Mouse (Mus musculus) frontal cortex, postnatal 10 days (tissue): ENCODE data around the gene Antxr1.

Experiments
- DNase-seq, 2 experiments: peaks; one replicate each; pipeline ENCODE4 v3.0.0; 2022; ENCODE audit warnings: low spot score in 2 of 2, mixed read lengths in 1 of 2

Gene Antxr1

DNA sequence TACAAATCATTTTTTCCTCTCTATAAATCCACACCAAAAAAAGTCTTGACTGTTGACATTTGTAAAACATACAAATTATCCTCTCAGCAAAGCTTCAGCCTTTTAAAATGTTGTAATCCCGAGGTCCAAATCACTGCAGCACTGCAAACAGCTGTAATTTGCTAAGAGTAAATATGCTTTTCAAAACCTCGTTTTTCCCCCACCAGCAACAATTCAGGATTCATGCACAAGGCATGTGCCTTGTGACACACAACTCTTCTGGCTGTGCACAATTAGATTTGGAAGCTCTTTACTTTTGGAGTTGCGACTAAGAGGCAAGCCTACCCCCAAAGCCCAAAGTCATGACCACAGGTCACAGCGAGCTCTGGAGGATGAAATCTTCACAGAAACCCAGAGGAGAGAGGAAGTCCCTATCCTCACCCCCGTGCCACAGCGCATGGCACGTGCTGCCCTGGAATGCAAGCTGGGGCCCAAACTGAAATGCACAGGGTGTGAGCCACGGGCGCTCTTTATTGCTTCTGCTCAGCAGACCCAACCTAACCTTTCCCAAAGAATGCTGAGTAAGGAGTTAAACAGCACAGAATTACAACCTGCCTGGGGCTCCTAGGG, 87.3 kb downstream of the Antxr1 start:
- DNase-seq, result no peak

DNA sequence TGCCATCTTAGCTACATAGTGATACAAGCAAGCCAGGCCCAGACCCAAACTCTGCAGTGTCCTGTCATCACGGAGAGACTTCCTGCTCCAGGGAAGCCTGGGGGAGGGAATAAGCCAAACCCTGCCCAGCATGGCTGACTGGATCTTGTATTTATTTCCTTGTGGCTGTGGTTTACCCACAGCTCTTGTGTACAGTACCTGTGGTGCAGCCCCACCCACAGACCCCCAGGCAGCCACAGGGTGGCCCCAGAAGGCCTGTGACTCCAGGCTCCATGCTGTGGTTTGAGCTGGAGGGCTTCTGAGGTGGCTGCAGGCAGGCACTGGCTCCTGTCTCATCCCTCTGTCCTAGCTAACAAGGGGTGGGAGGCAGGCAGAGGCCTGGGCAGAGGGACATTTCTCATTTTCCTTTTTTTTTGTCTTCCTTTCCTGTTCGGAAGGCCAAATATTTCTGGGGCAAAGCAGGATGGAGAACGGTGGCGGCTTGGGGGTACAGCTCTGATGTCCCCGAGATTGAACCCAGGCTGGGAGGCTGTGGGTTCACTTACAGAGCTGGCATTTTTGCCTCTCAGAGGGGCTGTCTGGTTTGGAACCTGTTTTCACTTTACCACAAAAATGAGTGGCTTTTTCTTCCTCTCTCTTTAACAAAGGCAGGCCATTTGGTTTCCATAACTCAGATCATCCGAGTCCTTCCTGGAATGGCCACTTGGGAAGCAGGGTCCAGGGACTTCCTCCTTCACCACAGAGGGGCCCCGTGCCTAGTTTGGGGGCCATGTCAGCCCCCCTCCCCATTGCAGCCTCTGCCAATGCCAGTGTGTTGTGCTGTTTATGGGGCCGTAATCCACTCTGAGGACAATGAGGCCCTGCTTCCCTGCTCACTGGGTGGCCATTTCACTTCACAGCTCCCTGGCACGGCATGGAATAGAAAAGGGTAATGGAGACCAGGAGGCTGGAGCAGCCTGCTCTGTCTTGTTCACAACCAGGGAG, 91.2 kb downstream of the Antxr1 start:
- DNase-seq, result no peak

DNA sequence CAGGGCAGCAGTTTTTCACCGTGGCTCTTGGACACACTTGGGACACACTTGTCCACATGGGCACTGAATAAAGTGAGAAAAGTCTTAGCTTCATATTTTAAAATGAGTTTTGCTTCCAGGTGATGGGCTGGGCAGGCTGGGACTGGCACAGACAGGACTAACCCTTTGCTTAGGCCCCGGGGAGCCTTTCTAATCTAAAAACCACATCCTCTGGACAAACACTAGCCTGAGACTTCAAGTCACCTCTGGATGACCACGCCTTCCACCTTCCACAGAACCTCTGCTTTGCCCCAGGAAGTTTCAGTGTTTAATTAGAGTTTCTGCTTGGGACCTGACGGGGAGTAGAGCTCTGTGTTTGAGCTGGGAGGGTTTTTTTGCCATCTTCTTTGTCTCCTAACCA, 98.4 kb downstream of the Antxr1 start:
- no peak for DNase-seq

DNA sequence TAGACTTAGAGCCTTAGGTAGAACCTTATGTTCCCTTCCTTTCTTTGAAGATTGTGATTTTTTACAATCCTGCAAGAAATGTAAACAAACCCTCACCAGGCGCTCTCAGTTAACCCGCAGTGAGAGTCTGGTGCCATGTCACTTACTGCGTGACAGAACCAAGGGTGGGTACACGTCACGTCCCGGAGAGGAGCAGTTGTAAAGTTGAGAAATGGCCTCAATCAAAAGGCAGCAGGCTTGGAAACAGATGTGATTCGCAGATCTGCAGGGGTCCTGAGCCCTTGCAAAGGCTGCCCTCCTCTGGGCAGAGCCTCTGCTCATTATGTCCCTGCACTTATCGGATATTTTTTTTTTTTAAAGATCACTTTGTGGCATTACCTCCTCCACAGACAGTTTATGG, 99.6 kb downstream of the Antxr1 start:
- no peak for DNase-seq

DNA sequence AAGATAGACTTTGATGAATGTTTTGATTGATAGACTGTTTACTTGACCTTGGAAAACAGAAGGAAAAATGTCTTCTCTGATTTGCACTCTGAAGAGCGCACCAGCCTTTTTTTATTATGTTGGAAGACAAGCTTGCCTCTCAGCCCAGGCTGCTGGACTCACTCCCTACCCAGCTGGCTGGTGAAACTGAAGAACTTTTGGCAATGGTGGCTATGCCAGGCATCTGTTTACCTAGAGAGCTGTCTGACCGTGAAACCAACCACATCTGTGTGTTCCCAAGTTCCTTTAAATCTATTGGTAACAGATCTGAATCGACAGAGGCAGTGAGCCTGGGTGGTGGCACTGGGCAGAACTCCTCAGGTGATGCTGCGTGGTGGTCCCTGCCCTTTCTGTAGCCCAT, 102.5 kb downstream of the Antxr1 start:
- DNase-seq, result no peak

DNA sequence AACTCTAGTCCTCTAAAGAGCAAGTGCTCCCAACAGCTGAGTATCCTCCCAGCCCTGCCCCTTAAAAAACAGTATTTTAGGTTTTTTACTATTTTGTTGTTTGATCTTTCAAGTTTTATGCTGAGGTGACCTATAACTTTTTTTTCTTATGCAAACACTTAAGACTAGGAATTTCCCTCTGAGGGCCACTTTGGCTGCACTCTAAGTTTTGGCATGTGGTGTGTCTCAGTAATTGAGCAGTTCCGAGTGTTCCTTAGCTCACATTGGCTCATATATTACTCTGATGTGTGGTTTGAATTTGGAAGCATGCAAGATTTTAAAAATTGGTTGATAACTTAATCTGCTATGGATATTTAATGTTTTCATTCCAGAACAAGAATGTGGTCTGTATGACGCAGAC, 105.6 kb downstream of the Antxr1 start:
- no peak for DNase-seq

DNA sequence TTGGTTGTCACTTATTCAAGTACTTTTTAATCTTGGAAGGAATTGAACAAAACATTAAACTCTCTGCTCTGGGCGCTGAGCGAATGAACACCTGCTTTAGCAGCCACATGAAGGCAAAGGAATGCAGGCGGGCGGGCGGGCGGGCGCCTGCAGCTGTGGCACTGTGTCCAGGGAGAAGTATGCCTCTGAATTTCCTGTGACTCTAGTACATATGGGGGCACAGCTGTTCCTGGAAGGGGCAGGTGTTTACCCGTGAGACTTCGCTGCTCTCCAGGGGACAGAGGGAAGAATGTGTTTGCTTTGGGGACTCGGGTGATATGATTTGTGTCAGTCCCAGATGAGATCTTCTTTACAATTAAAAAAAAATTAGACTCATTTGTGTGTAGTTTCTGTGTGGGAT, 107.7 kb downstream of the Antxr1 start:
- DNase-seq, result no peak

DNA sequence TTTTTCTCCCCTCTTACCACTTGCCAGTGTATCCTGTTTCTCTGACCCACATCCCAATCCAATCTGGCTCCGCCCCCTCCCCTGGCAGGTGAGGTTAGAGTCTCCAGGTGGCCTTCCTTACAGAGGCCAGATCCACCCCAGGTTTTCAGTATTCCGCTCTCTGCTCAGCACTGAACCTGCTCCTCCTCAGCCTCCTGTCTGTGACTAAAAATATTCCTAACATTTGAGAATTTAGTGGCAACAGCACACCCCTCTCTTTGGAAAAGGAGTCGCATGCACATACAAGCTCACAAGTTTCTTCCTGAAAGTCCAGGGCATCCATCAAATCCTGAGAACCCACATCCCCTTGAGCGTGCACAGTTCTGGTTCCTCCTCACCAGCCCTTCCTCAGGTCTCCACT, 109.3 kb downstream of the Antxr1 start:
- DNase-seq, result no peak

DNA sequence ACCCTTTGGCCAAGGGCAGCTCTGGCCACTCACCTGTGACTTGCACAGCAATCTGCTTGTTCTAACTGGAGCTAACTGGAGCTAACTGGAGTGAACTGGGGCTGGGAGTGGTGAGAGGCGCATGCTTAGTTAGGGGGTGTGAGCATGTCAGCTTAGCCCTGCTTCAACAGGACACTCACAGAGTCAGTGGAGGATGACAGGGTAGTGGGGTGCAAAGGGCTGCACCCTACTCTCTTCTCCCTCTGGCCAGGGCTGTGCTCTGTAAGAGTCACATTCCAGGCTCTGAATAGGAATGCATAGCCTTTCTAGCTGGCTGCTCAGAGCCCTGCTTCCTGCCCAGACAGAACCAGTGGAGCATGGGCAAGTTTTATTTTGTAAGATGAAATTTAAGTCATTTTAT, 110.3 kb downstream of the Antxr1 start:
- no peak for DNase-seq

DNA sequence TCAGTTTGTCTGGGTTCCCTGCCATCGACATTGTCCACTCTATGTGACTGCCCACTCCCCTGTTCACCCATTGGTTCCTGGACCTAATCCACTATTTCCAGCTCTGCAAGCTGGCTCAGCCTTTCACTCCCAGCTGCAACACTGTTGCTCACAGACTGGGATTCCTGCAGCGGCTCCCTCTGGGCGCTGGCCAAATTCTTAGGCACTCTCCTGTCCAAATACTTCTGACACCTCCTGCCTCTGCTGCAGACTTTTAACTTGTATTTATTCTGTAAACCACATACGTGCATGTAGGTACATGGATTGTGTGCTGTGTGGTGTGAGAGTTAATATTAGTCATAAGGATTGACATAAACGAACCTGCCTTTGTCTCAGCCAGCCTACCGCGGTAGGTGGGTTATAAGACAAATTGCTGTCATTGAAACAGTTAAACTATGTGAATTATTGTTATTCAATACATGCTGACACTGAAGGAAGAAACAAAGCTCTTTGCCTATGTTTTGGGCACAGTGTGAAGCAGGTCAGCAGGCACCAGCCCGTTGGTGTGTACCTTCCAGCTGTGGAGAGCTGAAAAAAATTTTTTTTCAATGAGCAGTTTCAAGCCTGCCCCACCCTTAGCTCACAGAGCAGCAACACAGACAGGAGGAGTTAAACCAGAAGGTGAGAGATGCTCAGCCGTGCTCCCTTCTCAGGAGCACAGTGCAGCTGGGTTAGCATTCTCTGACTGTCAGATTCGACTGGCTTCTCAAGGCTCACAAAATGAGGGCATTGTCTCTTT, 112.6 kb downstream of the Antxr1 start:
- DNase-seq, result no peak

DNA sequence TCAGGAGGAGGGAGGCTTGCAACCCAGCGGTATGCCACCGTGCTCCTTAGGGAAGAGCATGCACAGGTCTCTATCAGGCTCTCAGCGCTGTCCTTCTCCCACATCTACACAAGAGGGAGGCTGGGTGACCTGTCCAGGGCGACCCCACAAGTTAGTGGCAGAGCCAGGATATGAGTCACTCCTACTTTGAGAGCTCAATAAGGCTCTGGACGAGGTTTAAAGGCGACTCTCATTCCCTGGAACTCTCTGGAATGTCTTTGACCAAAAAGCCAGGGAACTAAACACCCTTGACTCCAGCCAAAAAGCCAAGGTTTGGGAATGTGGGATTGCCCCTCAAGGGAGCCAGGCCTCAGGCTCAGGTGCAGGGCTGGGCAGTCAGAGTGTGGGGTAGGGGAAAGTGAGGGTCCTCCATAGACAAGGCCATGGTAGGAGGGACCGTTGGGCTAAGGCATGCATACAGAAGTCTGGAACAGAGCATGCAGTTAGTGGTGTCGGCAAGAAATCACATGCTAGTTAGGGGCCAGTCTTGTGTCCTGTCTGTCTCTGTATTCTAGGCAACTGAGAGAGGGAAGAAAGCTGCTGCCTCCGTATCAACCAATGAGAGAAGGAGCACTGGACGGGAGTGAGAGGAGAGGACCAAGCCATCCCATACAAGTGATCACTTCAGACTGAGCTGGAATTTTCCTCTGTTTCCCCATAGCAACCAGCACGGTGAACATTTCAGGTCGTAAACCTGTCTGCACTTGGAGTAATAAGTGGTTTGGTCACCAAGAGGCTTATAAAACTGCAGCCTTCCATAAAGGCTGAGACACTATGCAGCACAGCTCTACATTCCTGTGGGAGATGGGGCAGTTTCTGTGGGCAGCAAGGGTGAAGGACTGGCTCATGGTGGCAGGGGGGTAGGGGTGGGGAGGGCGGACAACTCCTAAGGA, 116.3 kb downstream of the Antxr1 start:
- DNase-seq, result no peak

DNA sequence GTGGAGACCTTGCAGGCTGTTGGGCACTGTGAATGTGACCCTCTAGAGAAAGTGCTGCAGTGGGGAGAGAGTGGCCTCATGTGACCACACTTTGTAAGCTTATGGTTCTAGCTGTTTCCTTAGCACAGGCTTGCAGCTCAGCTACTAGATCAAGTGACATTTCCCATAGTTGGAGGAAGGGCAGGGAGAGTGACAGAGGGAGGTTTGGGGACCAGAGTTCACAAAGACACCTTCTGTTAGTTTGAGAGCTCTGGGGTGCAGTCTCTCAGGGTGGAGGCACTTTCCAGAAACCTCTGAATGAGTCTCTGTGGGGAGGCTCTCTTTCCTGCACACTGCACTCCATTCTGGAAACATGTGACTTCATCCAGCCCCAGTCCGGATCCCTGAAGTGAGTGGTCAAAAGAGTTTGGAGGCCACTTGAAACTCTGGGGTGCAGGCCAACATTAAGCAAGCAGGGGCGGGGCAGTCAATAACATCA, 119.5 kb downstream of the Antxr1 start:
- no peak for DNase-seq

DNA sequence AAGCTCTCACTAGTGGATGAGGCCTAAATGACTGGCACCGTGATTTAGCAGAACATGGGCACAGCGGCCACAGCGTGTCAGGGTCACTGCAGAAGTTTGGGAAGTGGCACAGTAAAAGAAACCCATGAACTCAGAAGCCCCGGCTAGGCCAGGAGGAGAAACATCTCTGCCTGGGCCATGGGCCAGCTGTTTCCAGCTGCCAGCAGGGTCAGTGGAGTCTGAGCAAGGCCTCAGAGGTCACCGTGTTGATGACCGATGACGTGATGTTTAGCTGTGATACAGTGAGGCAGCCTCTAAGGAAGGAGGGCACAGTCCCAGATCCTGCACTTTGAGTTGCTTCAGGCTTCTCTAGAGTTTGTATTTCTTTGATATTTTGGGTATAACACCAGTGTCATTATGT, 122.4 kb downstream of the Antxr1 start:
- DNase-seq, result no peak

DNA sequence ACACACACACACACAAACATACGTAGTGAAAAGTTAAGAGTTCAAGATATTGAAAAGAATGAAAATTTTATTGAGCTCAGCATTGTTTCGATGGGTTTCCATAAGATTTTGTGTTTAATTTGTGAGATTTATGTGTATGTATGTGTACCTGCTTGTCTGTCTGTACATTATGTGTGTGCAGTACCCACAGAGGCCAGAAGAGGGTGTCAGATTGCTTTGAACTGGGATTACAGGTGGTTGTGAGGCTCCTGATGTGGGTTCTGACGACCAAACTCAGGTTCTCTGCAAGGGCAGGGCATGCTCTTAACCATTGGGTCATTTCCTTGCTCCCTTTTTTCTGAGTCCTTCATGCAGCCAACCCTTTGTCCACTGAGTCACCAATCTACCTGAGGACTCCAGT, 124.1 kb downstream of the Antxr1 start:
- no peak for DNase-seq

DNA sequence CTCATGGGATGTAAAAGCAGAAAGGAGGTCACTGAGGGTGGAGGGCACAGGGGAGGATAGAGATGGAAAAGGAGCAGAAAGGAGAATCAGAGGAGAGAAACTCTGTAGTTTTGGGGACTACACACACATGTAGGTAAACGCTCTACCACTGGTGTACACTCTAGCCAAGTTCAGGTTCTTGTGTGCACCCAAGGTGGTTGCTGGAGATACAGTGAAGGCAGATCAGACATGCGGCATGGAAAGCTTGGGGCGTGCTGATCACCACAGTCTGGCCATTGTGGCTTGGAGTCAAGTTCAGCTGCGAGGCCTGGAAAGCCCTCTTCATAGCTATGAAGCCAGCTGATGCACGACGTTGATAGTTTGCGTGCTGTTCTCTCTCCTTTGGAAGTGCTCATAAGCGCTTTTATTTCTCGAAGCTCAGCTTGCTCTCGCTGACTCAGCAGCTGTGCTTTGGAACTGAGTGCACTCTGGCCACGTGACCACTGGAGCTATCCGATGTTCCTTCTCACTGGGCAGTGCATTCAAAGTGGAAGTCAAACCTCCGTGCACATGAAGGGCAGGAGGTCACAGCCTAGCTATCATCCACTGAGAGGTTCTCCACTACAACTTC, 128.1 kb downstream of the Antxr1 start:
- no peak for DNase-seq

DNA sequence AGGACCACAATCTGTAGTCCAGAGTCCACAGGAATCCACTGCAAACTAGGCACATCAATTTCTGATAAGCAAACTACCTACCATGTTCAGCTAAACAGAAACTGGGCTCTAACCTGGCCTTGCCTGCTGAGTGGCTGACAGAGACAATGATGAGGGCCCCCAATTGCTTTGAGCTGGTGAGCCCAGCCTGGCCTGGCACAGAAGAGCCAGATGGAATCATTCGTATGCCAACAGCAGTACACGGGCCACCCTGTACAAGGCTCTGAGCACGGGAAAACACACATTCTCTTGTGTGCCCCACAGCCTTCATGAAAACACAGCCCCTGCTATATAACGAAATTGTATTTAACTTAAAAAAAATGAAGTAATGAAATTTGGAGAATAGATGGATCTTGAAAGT, 128.8 kb downstream of the Antxr1 start:
- DNase-seq, result no peak

DNA sequence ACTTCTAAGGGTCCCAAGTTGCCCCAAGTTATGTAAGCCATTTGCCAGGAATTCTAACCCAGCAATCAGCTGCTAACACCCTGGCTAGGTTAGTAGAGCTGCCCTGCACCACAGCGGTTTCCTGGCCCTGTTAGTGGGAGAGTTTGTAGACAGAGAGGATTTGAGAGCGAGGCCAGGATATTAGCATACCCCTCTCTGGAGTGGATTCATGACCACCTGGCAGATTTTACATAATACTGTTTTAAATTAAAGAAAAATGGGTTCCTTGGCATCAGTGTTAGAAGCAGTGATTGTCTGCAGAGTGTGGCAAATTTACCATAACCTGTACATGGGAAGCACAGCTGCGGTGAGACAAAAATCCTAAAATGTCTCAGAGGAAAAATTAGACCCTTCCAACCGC, 132.2 kb downstream of the Antxr1 start:
- DNase-seq, result no peak

DNA sequence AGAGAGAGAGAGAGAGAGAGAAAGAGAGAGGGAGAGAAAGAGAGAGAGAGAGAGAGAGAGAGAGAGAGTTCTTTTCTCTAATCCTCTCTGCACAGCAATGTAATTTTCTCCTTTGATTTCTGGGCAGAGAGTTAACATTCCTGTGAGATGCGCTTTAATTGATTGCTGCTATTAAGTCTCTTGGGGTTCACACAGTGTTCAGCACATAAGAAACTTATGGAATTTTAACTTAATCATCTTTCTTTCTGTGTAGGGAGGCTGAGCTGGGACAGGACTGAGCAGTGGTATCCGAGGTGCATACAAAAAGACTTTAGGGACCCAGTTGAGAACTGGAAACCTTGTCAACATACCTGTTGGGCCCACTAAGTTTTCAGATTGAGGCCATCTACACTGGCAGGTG, 132.6 kb downstream of the Antxr1 start:
- no peak for DNase-seq

DNA sequence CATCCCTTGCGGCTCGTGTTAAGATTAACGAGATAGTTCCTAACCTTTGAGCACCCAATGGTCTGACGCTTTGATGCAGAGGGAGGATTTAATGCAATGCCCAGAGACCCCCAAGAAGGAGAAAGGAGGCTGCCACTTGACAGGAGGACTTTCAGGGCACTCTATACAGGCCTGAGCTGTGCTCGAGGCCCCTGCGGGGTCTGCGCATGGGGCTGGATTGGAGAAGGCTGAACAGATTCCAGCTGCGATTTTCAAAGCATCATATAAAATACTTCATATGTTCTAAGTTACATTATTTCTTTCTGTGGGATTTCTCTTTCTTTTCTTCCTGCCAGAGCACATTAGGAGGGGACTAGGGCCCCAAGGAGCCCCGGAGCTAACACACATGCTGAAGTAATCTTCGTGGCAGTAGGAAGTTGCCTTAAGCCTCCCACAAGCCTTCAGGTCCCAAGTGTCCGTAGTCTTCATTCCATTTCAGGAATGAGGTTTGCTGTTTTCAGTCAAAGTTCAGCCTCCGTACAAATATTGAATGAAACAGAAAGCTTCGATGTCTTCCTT, 133.5 kb downstream of the Antxr1 start:
- DNase-seq, result no peak

DNA sequence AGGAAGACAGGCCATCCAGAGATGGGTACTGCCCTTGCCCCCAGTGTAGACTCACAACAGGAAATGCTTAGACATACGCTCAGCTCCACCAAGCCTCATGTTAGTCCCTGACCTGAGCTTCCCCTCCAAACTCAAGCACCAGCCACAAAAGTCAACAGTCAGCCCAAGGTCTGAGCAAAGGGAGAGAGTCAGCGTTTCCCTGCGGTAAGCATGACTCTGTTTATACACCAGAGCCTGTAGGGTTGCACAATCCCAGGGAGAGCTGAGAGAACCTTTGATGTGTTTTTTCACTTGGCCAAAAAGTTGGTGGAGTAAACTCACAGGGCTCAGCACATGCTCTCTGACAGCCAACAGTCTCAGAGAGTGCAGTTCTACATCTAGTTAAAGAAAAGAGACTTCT, 145.9 kb downstream of the Antxr1 start:
- no peak for DNase-seq

DNA sequence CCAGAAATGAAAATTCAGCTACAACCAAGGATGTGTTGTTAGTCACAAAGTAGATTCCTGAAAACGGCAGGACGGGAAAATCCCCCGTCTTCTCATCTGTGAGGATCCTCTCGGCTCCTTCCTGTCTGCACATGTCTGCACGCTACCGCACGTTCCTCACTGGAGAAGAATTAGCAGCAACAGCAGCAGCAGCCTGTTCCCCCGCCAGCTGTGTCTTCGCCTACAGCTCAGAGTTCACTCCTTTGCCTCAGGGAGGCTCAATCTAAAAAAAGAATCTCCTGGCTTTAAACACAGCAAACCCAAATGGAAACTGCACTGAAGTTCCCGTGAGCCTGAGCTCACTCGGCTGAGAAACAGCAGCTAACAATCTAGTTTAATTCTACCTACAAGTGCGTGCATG, 148.6 kb downstream of the Antxr1 start:
- DNase-seq, result peak; percentile 53 to 68
